Mouse (Mus musculus): ENCODE measurements around the gene Tesk2. TPM values are rescaled to one million over a fixed set of nuclear protein-coding genes. Genes with fewer than 3 reads are reported as not detected.
A peak's percentile ranks its signal among the peaks of the same experiment; 100 is the strongest.
"Not testable (repeated sequence)": the region's sequence is repeated elsewhere in the genome, so short reads cannot be mapped to it uniquely, and the experiment has no call there.

Gene Tesk2
- total RNA-seq (2014; rRNA removed): 2.1 and 2.8 TPM in 2 replicates
- polyA plus RNA-seq (2015; fragmentation: Nextera tagmentation; extraction: Ambion mirVana): 2.2 and 2.5 TPM in 2 replicates

- WGBS: under 1% methylated on average over 34 of the region's 34 CpGs
- H3K36me3 ChIP-seq (ENCODE audit: insufficient read depth, low read length): no peaks in the 10 kb centered on the region
- H3K9me3 ChIP-seq (ENCODE audit: low read length): no peaks in the 10 kb centered on the region
- H3K9ac ChIP-seq (replicated peaks; ENCODE audit: low read length): peak within 1 kb of the TSS; percentile 58
- H3K4me3 ChIP-seq (ENCODE audit: low read length): peak within 1 kb of the TSS; percentile 66
- no peaks in the 10 kb centered on the region for H3K27me3 ChIP-seq (ENCODE audit: insufficient read depth, low read length)
- TF ChIP-seq CTCF (IDR thresholded peaks at IDR 0.05; ENCODE audit: low read depth): no peak
- ATAC-seq (peak; percentile 99), DNase-seq (ENCODE audit: low spot score) (peak; percentile 98)
- H3K4me1 ChIP-seq (ENCODE audit: insufficient read depth, low read length): no peaks in the 10 kb centered on the region
- peak within 1 kb of the TSS; percentile 61; the same call in 1 of the 2 replicates for H3K27ac ChIP-seq
- H3K4me2 ChIP-seq (ENCODE audit: low read depth, low read length): peak within 1 kb of the TSS; percentile 94
These were observed at the start of gene Tesk2 for GRCm38 (mm10) chr4:116720343-116721097. Tesk2 (plus strand) TSS chr4:116720948.

- Histone ChIP-seq H3K36me3 (ENCODE audit: insufficient read depth, low read length) (no peaks in the 10 kb centered on the region), H3K4me2 (ENCODE audit: low read depth, low read length) (no peak overlapping the region), H3K4me3 (ENCODE audit: low read length) (no peak overlapping the region), H3K27me3 (ENCODE audit: insufficient read depth, low read length) (no peaks in the 10 kb centered on the region), H3K4me1 (ENCODE audit: insufficient read depth, low read length) (no peaks in the 10 kb centered on the region), H3K27ac (no peak overlapping the region), H3K9me3 (ENCODE audit: low read length) (no peaks in the 10 kb centered on the region), H3K9ac (replicated peaks; ENCODE audit: low read length) (no peak overlapping the region)
- no peak for DNase-seq (ENCODE audit: low spot score)
- WGBS: 75% methylated on average over 2 of the region's 2 CpGs
- no peak for TF ChIP-seq CTCF (IDR thresholded peaks at IDR 0.05; ENCODE audit: low read depth)
- no peak for ATAC-seq
These were observed 48.0 kb upstream of the Tesk2 start for GRCm38 (mm10) chr4:116672785-116673184.

GRCm38 (mm10) chr4:116674761-116675160 lies 46.0 kb upstream of the Tesk2 start:
- H3K9me3 ChIP-seq (ENCODE audit: low read length); DNase-seq (ENCODE audit: low spot score); H3K36me3 ChIP-seq (ENCODE audit: insufficient read depth, low read length); H3K4me1 ChIP-seq (ENCODE audit: insufficient read depth, low read length); H3K27me3 ChIP-seq (ENCODE audit: insufficient read depth, low read length); H3K9ac ChIP-seq (replicated peaks; ENCODE audit: low read length); H3K4me3 ChIP-seq (ENCODE audit: low read length); H3K27ac ChIP-seq; H3K4me2 ChIP-seq (ENCODE audit: low read depth, low read length); ATAC-seq: not testable (repeated sequence)
- 93% methylated on average over 6 of the region's 6 CpGs for WGBS

GRCm38 (mm10) chr4:116676027-116676426 lies 44.7 kb upstream of the Tesk2 start:
- no peak for TF ChIP-seq CTCF (IDR thresholded peaks at IDR 0.05; ENCODE audit: low read depth)
- WGBS: 90% methylated on average over 3 of the region's 3 CpGs

GRCm38 (mm10) chr4:116677808-116678207 lies 42.9 kb upstream of the Tesk2 start:
- Histone ChIP-seq H3K36me3 (ENCODE audit: insufficient read depth, low read length) (no peaks in the 10 kb centered on the region), H3K9ac (replicated peaks; ENCODE audit: low read length) (no peak overlapping the region), H3K4me3 (ENCODE audit: low read length) (no peak overlapping the region), H3K4me2 (ENCODE audit: low read depth, low read length) (no peak overlapping the region), H3K9me3 (ENCODE audit: low read length) (no peaks in the 10 kb centered on the region), H3K27ac (no peak overlapping the region), H3K4me1 (ENCODE audit: insufficient read depth, low read length) (no peaks in the 10 kb centered on the region), H3K27me3 (ENCODE audit: insufficient read depth, low read length) (no peaks in the 10 kb centered on the region)
- DNase-seq (ENCODE audit: low spot score): no peak
- ATAC-seq: no peak
- WGBS: 81% methylated on average over 1 of the region's 1 CpGs
- no peak for TF ChIP-seq CTCF (IDR thresholded peaks at IDR 0.05; ENCODE audit: low read depth)

More at GRCm38 (mm10) chr4:116676027-116676426, 44.7 kb upstream of the Tesk2 start:
- no peaks in the 10 kb centered on the region for H3K27me3 ChIP-seq (ENCODE audit: insufficient read depth, low read length)
- no peak overlapping the region for H3K4me2 ChIP-seq (ENCODE audit: low read depth, low read length)
- no peak overlapping the region for H3K9ac ChIP-seq (replicated peaks; ENCODE audit: low read length)
- ATAC-seq (no peak), DNase-seq (ENCODE audit: low spot score) (no peak)
- H3K27ac ChIP-seq: no peak overlapping the region
- no peak overlapping the region for H3K4me3 ChIP-seq (ENCODE audit: low read length)
- no peaks in the 10 kb centered on the region for H3K36me3 ChIP-seq (ENCODE audit: insufficient read depth, low read length)
- no peaks in the 10 kb centered on the region for H3K4me1 ChIP-seq (ENCODE audit: insufficient read depth, low read length)
- no peaks in the 10 kb centered on the region for H3K9me3 ChIP-seq (ENCODE audit: low read length)

- DNase-seq (ENCODE audit: low spot score): no peak
- Histone ChIP-seq H3K27me3 (ENCODE audit: insufficient read depth, low read length) (no peaks in the 10 kb centered on the region), H3K9me3 (ENCODE audit: low read length) (no peaks in the 10 kb centered on the region), H3K36me3 (ENCODE audit: insufficient read depth, low read length) (no peaks in the 10 kb centered on the region), H3K27ac (no peak overlapping the region), H3K4me1 (ENCODE audit: insufficient read depth, low read length) (no peaks in the 10 kb centered on the region), H3K9ac (replicated peaks; ENCODE audit: low read length) (no peak overlapping the region), H3K4me3 (ENCODE audit: low read length) (no peak overlapping the region), H3K4me2 (ENCODE audit: low read depth, low read length) (no peak overlapping the region)
- TF ChIP-seq CTCF (IDR thresholded peaks at IDR 0.05; ENCODE audit: low read depth): no peak
- ATAC-seq: no peak
- 66% methylated on average over 5 of the region's 5 CpGs for WGBS
These were observed 41.6 kb upstream of the Tesk2 start for GRCm38 (mm10) chr4:116679141-116679540.

- H3K4me2 ChIP-seq (ENCODE audit: low read depth, low read length); ATAC-seq; H3K4me1 ChIP-seq (ENCODE audit: insufficient read depth, low read length); H3K27ac ChIP-seq; H3K27me3 ChIP-seq (ENCODE audit: insufficient read depth, low read length); DNase-seq (ENCODE audit: low spot score); H3K9ac ChIP-seq (replicated peaks; ENCODE audit: low read length); H3K36me3 ChIP-seq (ENCODE audit: insufficient read depth, low read length); H3K9me3 ChIP-seq (ENCODE audit: low read length); H3K4me3 ChIP-seq (ENCODE audit: low read length): not testable (repeated sequence)
- WGBS: 89% methylated on average over 4 of the region's 4 CpGs
These were observed 40.2 kb upstream of the Tesk2 start for GRCm38 (mm10) chr4:116680521-116680920.
